Mouse (Mus musculus) heart, postnatal 10 days (tissue): ENCODE data around the gene Gkn3. TPM values are rescaled to one million over a fixed set of nuclear protein-coding genes. Genes with fewer than 3 reads are reported as not detected.
A peak's percentile ranks its signal among the peaks of the same experiment; 100 is the strongest.

ENCODE experiments used
- DNase-seq, 2 experiments: peaks; one replicate each; pipeline ENCODE4 v3.0.0; 2021
- intact Hi-C: fragments of 180-260 bp; cut with DNase I; formaldehyde crosslinking; loops from one replicate; pipeline ENCODE4 v1.15.1; 2025
- total RNA-seq, 2 experiments: library from RNA; stranded (reverse); gene quantifications; 2 replicates each; pipeline ENCODE4 v1.2.3; 2021

Gene Gkn3
- total RNA-seq, 2 experiments from 2014 or later, result 1.1 to 1.7 TPM

DNA sequence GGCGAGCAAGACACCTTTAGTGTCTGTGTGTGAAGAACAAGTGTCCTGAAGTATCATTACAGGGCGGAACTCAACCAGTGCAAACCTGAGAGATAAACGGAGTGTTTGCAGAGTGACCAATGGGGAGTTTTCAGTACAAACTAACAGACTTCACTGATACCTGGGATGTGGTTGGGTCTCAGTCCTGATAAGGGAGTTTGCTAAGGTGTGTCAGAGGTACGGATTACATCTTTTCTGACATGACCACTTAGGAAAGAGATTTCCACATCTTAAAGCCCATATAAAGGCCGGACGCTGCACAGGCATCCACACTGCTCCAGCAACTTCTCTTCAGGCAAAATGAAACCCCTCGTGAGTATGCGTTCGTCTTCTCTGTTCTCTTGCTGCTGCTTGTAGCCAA, 15.7 kb downstream of the Gkn3 start, which contains the start of gene Gkn2:
TSS of gene Gkn2 (plus strand) at position 301 of the 400 bp plus-strand sequence.
- intact Hi-C loops, result no loop called here
- DNase-seq, result no peak

DNA sequence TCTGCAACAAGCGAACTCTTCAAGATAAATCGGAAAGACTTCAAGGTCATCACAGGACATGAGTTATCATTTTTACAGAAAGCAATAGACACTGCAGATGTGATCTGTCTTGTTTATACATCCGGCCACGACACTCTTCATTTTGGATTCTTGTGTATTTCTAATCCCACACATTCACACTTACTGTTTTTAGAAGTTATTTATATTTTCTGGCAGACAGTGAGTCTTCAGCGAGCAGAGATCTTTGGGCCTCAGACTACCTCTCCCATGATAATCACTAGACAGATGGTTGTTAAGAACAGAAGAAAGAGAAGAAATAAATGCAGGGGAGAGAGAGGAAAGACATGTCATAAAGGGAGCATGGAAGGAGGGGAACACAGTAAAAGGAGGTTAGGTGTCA, 19.5 kb downstream of the Gkn3 start:
- intact Hi-C loops, result no loop called here
- DNase-seq, result no peak

DNA sequence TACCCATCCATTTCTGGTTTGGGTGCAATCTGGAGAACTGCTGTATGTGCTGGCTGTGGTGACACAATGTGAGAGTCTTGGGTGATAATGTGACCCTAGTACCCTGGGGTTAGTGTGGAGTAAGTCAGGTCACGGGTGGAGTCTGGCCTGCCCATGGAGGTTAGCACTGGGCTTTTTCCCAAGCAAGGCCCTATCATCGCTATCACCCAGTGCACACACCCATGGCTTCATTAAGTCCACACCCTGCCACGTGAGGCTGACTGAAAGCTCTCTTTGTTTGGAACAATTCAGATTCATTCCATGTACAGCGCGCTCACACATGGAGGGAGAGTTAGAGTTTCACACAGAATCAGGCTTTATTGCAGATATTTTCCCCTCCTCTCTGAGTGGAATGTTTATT, 34.3 kb downstream of the Gkn3 start:
- peak; percentile 16 to 20 for DNase-seq
- intact Hi-C loops, result no loop called here

DNA sequence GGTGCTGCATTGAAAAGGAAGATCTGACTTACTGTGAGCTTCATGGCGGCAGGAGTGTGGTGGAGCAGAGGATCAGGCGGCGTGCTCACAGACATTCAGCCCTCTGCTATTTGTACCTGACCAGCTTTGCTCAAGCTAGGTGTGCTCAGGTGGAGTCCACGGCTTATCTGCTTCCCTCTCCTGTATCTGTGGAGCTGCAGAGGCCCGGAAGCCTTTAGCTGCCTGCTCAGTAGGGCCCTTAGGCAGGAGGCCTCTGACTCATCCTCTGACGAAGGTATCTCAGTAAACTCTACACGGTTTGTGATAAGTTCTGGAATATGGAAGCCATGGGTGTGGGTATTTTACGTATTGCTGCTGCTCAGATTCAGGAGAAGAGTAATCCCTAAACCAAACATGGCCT, 37.9 kb downstream of the Gkn3 start, which contains the start of gene Gkn1:
TSS of gene Gkn1 (minus strand) at position 114 of the 400 bp plus-strand sequence.
- intact Hi-C loops, result no loop called here

DNA sequence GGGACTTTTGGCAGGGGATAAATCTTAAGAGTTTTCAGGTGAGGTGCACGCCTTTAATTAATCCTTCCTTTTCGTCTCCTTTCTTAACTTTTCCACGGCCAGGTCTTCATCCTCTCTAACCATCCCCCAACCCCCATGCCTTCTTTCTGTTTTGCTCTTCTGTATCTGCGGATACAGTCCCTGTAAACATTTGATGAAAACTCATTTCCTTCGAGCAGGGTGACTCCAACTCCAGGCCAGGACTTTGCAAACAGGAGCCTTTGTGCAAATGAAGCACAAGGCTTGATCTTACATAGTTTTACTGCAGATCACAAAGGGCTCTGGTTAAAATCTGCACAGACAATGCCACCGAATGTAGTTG, 52.8 kb downstream of the Gkn3 start:
- no peak for DNase-seq
- intact Hi-C loops, result loop anchor here (1.0 to 2.0 kb wide), 2 partner anchors 51 to 235 kb away; no protein-coding TSS in a partner anchor

More for the DNA sequence above, 37.9 kb downstream of the Gkn3 start, which contains the start of gene Gkn1:
- DNase-seq, result no peak

DNA sequence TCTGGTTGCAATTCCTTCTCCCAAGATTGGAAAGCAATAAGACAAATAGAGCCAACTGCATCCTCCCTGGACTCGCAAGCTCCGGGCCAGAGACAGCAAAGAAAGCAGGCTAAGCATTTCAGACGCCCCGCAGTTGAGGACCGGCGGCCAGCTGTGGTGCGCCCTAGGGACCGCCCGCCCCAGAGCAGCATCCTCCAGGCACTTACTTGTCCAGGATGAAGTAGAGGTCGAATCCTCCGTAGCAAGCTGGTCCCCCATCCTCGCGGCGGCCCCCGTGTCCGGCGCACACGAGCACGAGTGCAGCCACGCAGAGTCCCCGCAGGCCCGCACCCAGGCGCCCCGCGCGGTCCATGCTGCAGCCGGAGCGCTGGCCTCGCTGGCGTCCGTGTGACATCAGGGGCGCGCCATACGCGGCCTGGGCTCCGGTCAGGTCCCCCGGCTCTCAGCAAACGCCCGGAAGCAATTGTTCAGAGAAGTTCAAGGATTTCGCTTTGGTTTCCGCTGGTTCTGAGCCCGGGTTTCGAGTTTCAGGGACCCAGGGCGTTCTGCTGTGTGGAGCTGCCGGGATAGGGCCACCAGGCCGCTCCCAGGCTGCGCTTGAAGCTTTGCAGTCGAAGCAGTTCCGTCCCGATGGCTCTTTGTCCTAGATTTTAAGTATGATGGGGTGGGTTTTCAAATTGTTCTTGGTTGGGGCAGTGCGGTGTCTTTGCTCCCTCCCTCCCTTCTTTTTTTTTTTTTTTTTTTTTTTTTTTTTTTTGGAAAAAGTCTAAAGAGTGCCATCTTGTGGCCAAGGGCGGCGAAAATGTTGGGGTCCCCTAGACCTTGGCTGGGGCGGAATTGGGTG, 53.4 kb downstream of the Gkn3 start, which contains the start of gene Antxr1:
TSS of gene Antxr1 (minus strand) at position 731 of the 844 bp plus-strand sequence.
- intact Hi-C loops, result loop anchor here (1.0 to 2.0 kb wide), 2 partner anchors 51 to 234 kb away; no protein-coding TSS in a partner anchor
- peak; percentile 69 to 71 for DNase-seq

DNA sequence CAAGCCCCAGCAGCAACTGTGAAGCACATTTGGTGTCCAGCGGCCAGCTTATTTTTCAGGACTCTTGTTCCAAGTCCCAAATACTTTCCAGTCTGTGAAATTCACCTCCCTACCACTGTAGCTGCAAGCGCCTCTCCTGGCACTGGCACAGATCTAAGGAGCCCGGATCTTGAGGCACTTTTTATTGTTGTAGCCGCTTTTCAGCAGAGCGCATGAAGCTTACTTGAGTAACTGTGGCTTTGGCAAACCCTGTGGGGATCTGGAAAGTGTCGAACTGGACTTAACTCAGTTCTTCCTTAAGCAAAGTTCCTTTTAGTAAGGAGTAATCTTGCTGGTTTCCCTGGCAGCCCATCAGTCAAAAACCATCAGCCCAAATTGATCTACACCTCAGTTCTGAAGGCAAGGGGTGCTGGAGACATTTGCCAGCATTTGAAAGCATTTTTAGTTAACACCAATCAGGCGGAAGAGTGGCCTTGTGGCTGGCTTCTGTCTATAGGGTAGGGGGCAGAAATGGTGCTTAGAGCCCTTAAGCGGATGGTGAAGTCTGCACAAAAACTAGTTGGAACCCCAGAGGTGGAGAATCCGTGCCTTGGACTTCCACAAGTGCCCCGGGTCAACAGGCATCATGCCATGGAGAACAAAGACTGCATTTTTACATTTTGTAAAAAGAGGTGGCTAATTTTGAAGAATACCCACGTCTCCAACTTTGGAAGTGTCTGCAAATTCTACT, 54.2 kb downstream of the Gkn3 start:
- intact Hi-C loops, result loop anchor here (1.0 to 5.0 kb wide), 3 partner anchors 52 to 233 kb away; no protein-coding TSS in a partner anchor

More for the DNA sequence above, 54.2 kb downstream of the Gkn3 start:
- peak; percentile 37 to 52 for DNase-seq

Other genes starting within 250 kb of the Gkn3 start
- 10 to 100 TPM; 32.3 to 33.0 TPM for gene Antxr1, start 53.1 kb downstream of the Gkn3 start, total RNA-seq
- not detected for gene Gkn1, start 38.0 kb downstream of the Gkn3 start, total RNA-seq
- gene Gkn2, start 15.6 kb downstream of the Gkn3 start, total RNA-seq, result not detected
- 100 to 1,000 TPM in 1 of 2 experiments, 10 to 100 TPM in 1; 23.2 to 106 TPM for gene Bmp10, start 40.1 kb upstream of the Gkn3 start, total RNA-seq
- 1 to 10 TPM; 5.2 to 6.5 TPM for gene Arhgap25, start 144.3 kb upstream of the Gkn3 start, total RNA-seq
- 1 to 10 TPM in 1 of 2 experiments, under 1 TPM in 1; 0.97 to 1.2 TPM for gene Prokr1, start 201.8 kb upstream of the Gkn3 start, total RNA-seq